Mouse (Mus musculus): ENCODE data around the gene Etv6.

DNA sequence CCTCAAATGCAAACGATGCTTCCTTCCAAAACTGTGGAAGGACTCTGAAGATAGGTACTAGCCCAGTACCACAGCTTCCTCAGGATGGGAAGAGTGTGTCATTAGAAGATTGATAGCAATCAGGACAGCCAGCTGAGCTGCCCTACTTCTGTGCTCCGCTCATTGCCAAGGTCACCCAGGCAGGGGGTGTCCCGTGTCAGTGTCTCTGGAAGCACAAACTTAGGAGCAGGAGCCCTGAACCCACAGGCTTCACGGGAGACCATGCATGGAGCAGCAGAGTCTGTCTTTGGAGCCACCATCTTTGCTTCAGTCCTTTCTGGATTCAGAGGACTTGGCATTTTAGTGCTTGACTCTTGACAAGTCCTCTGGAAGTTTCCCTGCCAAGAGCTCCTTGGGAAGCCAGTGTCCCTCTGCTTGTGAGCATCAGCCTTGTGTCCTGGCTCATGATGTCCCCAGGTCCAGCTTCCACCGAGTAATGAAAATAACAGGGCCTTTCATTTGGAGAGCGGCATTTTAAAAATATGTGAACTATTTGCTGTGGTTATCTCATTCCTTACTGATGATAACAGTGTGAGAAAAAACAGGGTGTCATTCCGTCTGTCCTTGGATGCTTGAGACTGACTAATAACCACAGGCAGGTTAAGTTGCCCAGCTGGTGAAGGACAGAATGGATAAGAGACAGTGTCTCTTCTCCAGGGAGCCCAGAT lies 54.3 kb downstream of the Etv6 start:
- TF ChIP-seq GATA1 (IDR thresholded peaks at IDR 0.05; ENCODE audit: low read length) (no peak), TAL1 (IDR thresholded peaks at IDR 0.05; ENCODE audit: low read length) (no peak)

All from erythroblast, embryonic 14.5 days (primary cell).